Mouse (Mus musculus): ENCODE results near the gene Gpr155.

- TF ChIP-seq CTCF (IDR thresholded peaks at IDR 0.05; ENCODE audit: low read depth, low read length) (no peak), POLR2A (IDR thresholded peaks at IDR 0.05; ENCODE audit: borderline replicate concordance, low read depth, low read length) (no peak)
These were observed 39.9 kb downstream of the Gpr155 start for GRCm38 (mm10) chr2:73346345-73347086.

Data from bone marrow macrophage, adult 2 months (primary cell).